Mouse (Mus musculus) ES-E14 (cell line): ENCODE data around the gene Arid5b. TPM values are rescaled to one million over a fixed set of nuclear protein-coding genes. Genes with fewer than 3 reads are reported as not detected.

Source experiments
- DNase-seq: peaks from one replicate; pipeline ENCODE4 v3.0.0-alpha.2; 2013; ENCODE audit warnings: low read depth, low spot score
- H3K27ac ChIP-seq: 2 replicates; pipeline ENCODE4 v1.5.1; 2012; ENCODE audit warnings: low read depth, mild to moderate bottlenecking, low read length, moderate library complexity, mixed read lengths; ENCODE audit not compliant: poor library complexity, insufficient read depth, severe bottlenecking
- H3K36me3 ChIP-seq: 2 replicates; pipeline ENCODE4 v1.6.1; 2012; ENCODE audit warnings: mild to moderate bottlenecking, low read length, moderate library complexity, mixed read lengths; ENCODE audit not compliant: control insufficient read depth, poor library complexity, insufficient read depth, severe bottlenecking
- H3K4me1 ChIP-seq, 2 experiments: fragments of 150-350 bp in 1 of 2; sonication (generic) in 1 of 2; 2 replicates each; pipeline ENCODE4 v1.6.1; 2012; ENCODE audit warnings: low read length in 2 of 2, mild to moderate bottlenecking in 1 of 2, mixed read lengths in 1 of 2; ENCODE audit not compliant: control insufficient read depth in 2 of 2, insufficient read depth in 2 of 2, poor library complexity in 1 of 2
- H3K4me3 ChIP-seq, 2 experiments: fragments of 150-350 bp in 1 of 2; sonication (generic) in 1 of 2; 2 replicates each; pipeline ENCODE4 v1.5.1; 2012; ENCODE audit warnings: low read length in 2 of 2, low read depth in 1 of 2, mild to moderate bottlenecking in 1 of 2, mixed read lengths in 1 of 2; ENCODE audit not compliant: insufficient read depth in 1 of 2, poor library complexity in 1 of 2, severe bottlenecking in 1 of 2
- H3K9ac ChIP-seq: 2 replicates; pipeline ENCODE4 v1.6.1; 2012; ENCODE audit warnings: low read depth, mild to moderate bottlenecking, low read length, mixed read lengths; ENCODE audit not compliant: poor library complexity, insufficient read depth, severe bottlenecking
- H3K9me3 ChIP-seq: fragments of 150-350 bp; sonication (generic); 2 replicates; pipeline ENCODE4 v1.6.1; 2012; ENCODE audit warnings: low read depth, mild to moderate bottlenecking, low read length; ENCODE audit not compliant: control insufficient read depth, insufficient read depth
- CHD2 ChIP-seq: IDR thresholded peaks from 2 replicates; pipeline ENCODE4 v1.6.1; 2014; ENCODE audit warnings: mild to moderate bottlenecking, low read depth, low read length, inconsistent platforms
- HCFC1 ChIP-seq: IDR thresholded peaks from 2 replicates; pipeline ENCODE4 v1.6.1; 2012; ENCODE audit warnings: low read length, inconsistent platforms, borderline replicate concordance; ENCODE audit not compliant: insufficient read depth
- MAFK ChIP-seq: IDR thresholded peaks from 2 replicates; pipeline ENCODE4 v1.6.1; 2014; ENCODE audit warnings: mild to moderate bottlenecking, low read depth, low read length, inconsistent platforms; ENCODE audit not compliant: insufficient read depth
- ZC3H11A ChIP-seq: IDR thresholded peaks from 2 replicates; pipeline ENCODE4 v1.6.1; 2012; ENCODE audit warnings: low read depth, mild to moderate bottlenecking, inconsistent platforms, low read length, borderline replicate concordance
- ZNF384 ChIP-seq: IDR thresholded peaks from 2 replicates; pipeline ENCODE4 v1.6.1; 2012; ENCODE audit warnings: low read depth, low read length, inconsistent platforms
- in situ Hi-C, 2 experiments: fragments of 600-800 bp; cut with MboI; formaldehyde crosslinking; loops; one replicate each; pipeline ENCODE4 v1.15.1; 2025; ENCODE audit warnings: low sequenced_read_pairs in 2 of 2, inconsistent platforms in 1 of 2; ENCODE audit not compliant: unreplicated experiment in 2 of 2
- total RNA-seq: library from RNA; depleted of rRNA; stranded (reverse); fragments of 300-350 nt; gene quantifications from 2 replicates; pipeline ENCODE4 v1.2.3, GENCODE M21; 2012

Gene Arid5b
- total RNA-seq, 1 experiment = 26.2 TPM

DNA sequence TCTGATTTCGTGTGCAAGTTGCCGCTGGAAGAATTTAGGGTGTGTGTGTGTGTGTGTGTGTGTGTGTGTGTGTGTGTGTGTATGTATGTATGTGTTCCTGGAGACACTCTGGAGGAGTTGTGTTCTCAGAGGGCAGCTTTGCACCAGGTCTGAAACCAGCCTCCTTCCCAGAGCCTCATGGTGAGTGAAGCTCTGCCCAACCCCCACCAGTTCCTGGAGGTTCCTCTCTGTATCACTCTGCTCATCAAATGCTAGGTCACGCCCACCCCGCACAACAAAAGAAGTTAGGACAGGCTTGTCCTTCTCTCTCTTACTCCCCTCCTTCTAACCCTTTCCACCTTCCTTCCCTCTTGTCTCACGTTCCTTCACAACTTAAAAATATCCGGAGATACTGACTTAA is 234.6 kb downstream of the Arid5b start:
- in situ Hi-C loops = no loop called here
- TF ChIP-seq CHD2 (no peak), HCFC1 (no peak), MAFK (no peak), ZC3H11A (no peak), ZNF384 (no peak)

More for the DNA sequence above, 234.6 kb downstream of the Arid5b start:
- Histone ChIP-seq H3K4me1 (peaks cover 0 to 7% of the 10 kb centered on the region in 2 experiments; a peak in 1 of 4 replicates), H3K27ac (no peak overlapping the region; the same call in 1 of the 2 replicates), H3K9ac (no peak overlapping the region), H3K36me3 (no peaks in the 10 kb centered on the region), H3K4me3 (peak overlapping the region in 1 of 2 experiments; percentile 17; a peak in 3 of 4 replicates), H3K9me3 (no peaks in the 10 kb centered on the region)
- DNase-seq = peak; percentile 90
